Mouse (Mus musculus) neutrophil, adult 5-6 weeks (primary cell): ENCODE data around the gene Dctn3. TPM values are rescaled to one million over a fixed set of nuclear protein-coding genes. Genes with fewer than 3 reads are reported as not detected.

ENCODE experiments used
- ATAC-seq: fragments of 151-379, 151-347 bp; 2 replicates; pipeline ENCODE4 v1.8.0; 2017; ENCODE audit warnings: mild to moderate bottlenecking, moderate TSS enrichment; ENCODE audit not compliant: insufficient number of reproducible peaks, poor library complexity, low FRiP score, severe bottlenecking; ENCODE audit errors: extremely low read depth
- total RNA-seq: library from RNA; stranded (forward); fragments of 200-1000 nt; gene quantifications from 2 replicates; pipeline ENCODE4 v1.2.3, GENCODE M21; 2017

Dctn3 gene
- total RNA-seq, 1 experiment from 2014 or later = 52.5 TPM

GRCm38 (mm10) chr4:41681176-41681575 lies 41.8 kb downstream of the Dctn3 start:
- ATAC-seq = no peak

GRCm38 (mm10) chr4:41679291-41679690 lies 43.7 kb downstream of the Dctn3 start:
- no peak for ATAC-seq

GRCm38 (mm10) chr4:41678863-41679262 lies 44.1 kb downstream of the Dctn3 start:
- no peak for ATAC-seq

GRCm38 (mm10) chr4:41677006-41677629 lies 45.9 kb downstream of the Dctn3 start:
- ATAC-seq = no peak

GRCm38 (mm10) chr4:41676248-41677005 lies 46.5 kb downstream of the Dctn3 start:
- ATAC-seq = no peak

GRCm38 (mm10) chr4:41673186-41673585 lies 49.8 kb downstream of the Dctn3 start:
- ATAC-seq = no peak

GRCm38 (mm10) chr4:41672522-41672963 lies 50.4 kb downstream of the Dctn3 start:
- no peak for ATAC-seq

- ATAC-seq = no peak
Measured at GRCm38 (mm10) chr4:41671963-41672480, 50.9 kb downstream of the Dctn3 start.

- ATAC-seq = no peak
Measured at GRCm38 (mm10) chr4:41671500-41671899, 51.5 kb downstream of the Dctn3 start.

GRCm38 (mm10) chr4:41670836-41671235 lies 52.1 kb downstream of the Dctn3 start:
- no peak for ATAC-seq

GRCm38 (mm10) chr4:41666646-41667045 lies 56.3 kb downstream of the Dctn3 start:
- no peak for ATAC-seq

- ATAC-seq = no peak
Measured at GRCm38 (mm10) chr4:41665009-41665675, 57.8 kb downstream of the Dctn3 start.

Other genes starting within 250 kb of the Dctn3 start
- not detected in 2 replicates for gene AI464131, start 220.1 kb downstream of the Dctn3 start, total RNA-seq
- not detected in 2 replicates for gene 1110017D15Rik, start 205.8 kb downstream of the Dctn3 start, total RNA-seq
- gene Fam219a, start 153.6 kb downstream of the Dctn3 start, total RNA-seq = 8.4 and 10.2 TPM in 2 replicates
- not detected in 2 replicates for gene Dnaic1, start 153.4 kb downstream of the Dctn3 start, total RNA-seq
- gene Enho, start 82.8 kb downstream of the Dctn3 start, total RNA-seq = not detected in 2 replicates
- gene Cntfr, start 26.1 kb downstream of the Dctn3 start, total RNA-seq = not detected in 2 replicates
- 27.1 and 33.6 TPM in 2 replicates for gene Il11ra1, start 23.2 kb downstream of the Dctn3 start, total RNA-seq
- gene Rpp25l, start 9.6 kb downstream of the Dctn3 start, total RNA-seq = 14.4 and 15.5 TPM in 2 replicates
- not detected in 2 replicates for gene Arid3c, start 8.0 kb upstream of the Dctn3 start, total RNA-seq
- 34.1 and 37.4 TPM in 2 replicates for gene Galt, start 32.1 kb upstream of the Dctn3 start, total RNA-seq
- gene Sigmar1, start 33.0 kb upstream of the Dctn3 start, total RNA-seq = 17.9 and 20.7 TPM in 2 replicates
- gene Ccl27a, start 51.1 kb upstream of the Dctn3 start, total RNA-seq = 2.9 and 5.6 TPM in 2 replicates
- not detected in 2 replicates for gene Gm21541, start 180.4 kb upstream of the Dctn3 start, total RNA-seq
- gene Gm20878, start 218.4 kb upstream of the Dctn3 start, total RNA-seq = 0.93 TPM in 1 of 2 replicates, not detected in the other
- gene Fam205a4, start 242.9 kb upstream of the Dctn3 start, total RNA-seq = not detected in 2 replicates